Mouse (Mus musculus) midbrain, embryonic 13.5 days (tissue): ENCODE measurements around the gene Ppp1r21. TPM values are rescaled to one million over a fixed set of nuclear protein-coding genes. Genes with fewer than 3 reads are reported as not detected.

ENCODE experiments used
- ATAC-seq: fragments of 200-750 bp; cut with Nextera tagmentation; 2 replicates; pipeline ENCODE4 v1.8.0; 2017; ENCODE audit warnings: mild to moderate bottlenecking, moderate TSS enrichment, moderate library complexity
- H3K27ac ChIP-seq: fragments of 300-500 bp; sonication (generic); 2 replicates; pipeline ENCODE4 v1.5.1; 2015; ENCODE audit warnings: inconsistent platforms, mild to moderate bottlenecking, moderate library complexity
- H3K27me3 ChIP-seq: fragments of 300-500 bp; sonication (generic); 2 replicates; pipeline ENCODE4 v1.6.1; 2015; ENCODE audit warnings: mild to moderate bottlenecking, inconsistent platforms
- H3K36me3 ChIP-seq: fragments of 300-500 bp; sonication (generic); 2 replicates; pipeline ENCODE4 v1.6.1; 2015; ENCODE audit warnings: mild to moderate bottlenecking, inconsistent platforms
- H3K4me1 ChIP-seq: fragments of 300-500 bp; sonication (generic); replicated peaks from 2 replicates; pipeline ENCODE4 v1.6.1; 2015; ENCODE audit warnings: inconsistent platforms
- H3K4me2 ChIP-seq: fragments of 300-500 bp; sonication (generic); replicated peaks from 2 replicates; pipeline ENCODE4 v1.6.1; 2015; ENCODE audit warnings: moderate library complexity, mild to moderate bottlenecking, inconsistent platforms
- H3K4me3 ChIP-seq: fragments of 300-500 bp; sonication (generic); replicated peaks from 2 replicates; pipeline ENCODE4 v1.5.1; 2015; ENCODE audit warnings: mild to moderate bottlenecking, inconsistent platforms
- H3K9ac ChIP-seq: fragments of 300-500 bp; sonication (generic); replicated peaks from 2 replicates; pipeline ENCODE4 v1.6.1; 2015; ENCODE audit warnings: mild to moderate bottlenecking, inconsistent platforms
- H3K9me3 ChIP-seq: fragments of 300-500 bp; sonication (generic); 2 replicates; pipeline ENCODE4 v1.6.1; 2016; ENCODE audit warnings: mild to moderate bottlenecking, inconsistent platforms
- WGBS: fragments of 180-500 bp; shearing (Covaris S2); methylation state at CpG from one replicate; pipeline ENCODE4 v1.1.7; 2015; 5-methylcytosine and 5-hydroxymethylcytosine counted together
- polyA plus RNA-seq: library from polyadenylated mRNA; unstranded; fragments of >200 nt; fragmentation: Nextera tagmentation; extraction: Ambion mirVana; gene quantifications from 2 replicates; pipeline ENCODE4 v1.2.1, GENCODE M21; 2015

Ppp1r21 gene
- polyA plus RNA-seq, 1 experiment from 2014 or later, result 30.9 TPM

DNA sequence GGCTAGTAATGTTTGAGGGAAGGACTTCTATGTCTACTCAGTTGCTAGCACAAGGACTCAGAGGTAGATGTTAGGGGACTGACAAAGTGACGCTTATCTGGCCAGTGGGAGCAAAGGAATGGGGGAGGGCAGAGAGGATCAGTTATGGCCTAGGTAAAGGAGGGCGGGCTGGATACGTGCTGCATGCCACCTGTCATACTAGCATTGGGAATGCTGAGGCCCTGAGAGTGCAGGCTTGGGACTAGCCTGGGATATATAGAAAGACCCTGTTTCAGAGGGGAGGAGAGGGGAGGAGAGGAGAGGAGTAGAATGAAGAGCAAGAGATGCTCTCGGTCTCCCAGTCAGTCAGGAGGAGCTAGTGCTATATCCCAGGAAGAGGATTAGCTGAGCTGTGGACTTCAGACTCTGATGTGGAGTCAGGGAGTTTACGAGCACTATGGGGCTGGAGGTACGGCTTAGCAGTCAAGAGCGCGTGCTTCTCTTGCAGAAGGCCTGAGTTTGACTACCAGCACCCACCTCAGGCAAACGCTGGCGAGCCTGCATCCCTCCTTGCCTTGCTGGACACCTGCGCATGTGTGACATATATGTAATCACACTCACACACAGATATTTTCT lies 23.7 kb downstream of the Ppp1r21 start:
- H3K9me3 ChIP-seq, result no peaks in the 10 kb centered on the region
- H3K36me3 ChIP-seq, result peaks cover 70% of the 10 kb centered on the region
- no peak overlapping the region for H3K4me2 ChIP-seq
- no peak for ATAC-seq
- peaks cover 10% of the 10 kb centered on the region; the same call in 1 of the 2 replicates for H3K4me1 ChIP-seq
- no peak overlapping the region for H3K4me3 ChIP-seq
- no peak overlapping the region for H3K9ac ChIP-seq
- H3K27me3 ChIP-seq, result no peaks in the 10 kb centered on the region
- WGBS, result 84% methylated on average over 11 of the region's 11 CpGs
- no peak overlapping the region for H3K27ac ChIP-seq

DNA sequence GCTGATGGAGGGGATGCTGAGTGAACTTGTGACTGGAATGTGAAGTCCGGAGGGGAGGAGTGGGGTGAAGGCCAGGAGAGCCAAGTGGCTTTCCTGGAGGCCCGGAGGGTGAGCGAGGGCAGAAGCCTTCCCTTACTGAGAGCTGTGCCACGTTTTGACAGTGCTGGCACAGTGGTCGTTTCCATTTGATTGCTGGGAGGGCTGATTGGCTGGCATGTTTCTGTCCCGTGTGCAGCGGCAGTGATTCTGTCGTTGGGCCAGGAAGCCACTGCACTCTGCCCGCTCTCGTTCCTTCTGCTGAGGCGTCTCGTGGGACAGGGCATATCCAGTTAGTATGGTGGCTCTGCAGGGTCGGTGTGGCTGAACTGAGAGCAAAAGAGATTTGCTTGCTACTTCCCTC lies 26.3 kb downstream of the Ppp1r21 start:
- ATAC-seq, result no peak
- H3K4me2 ChIP-seq, result no peak overlapping the region
- H3K4me3 ChIP-seq, result no peak overlapping the region
- peaks cover 55% of the 10 kb centered on the region for H3K36me3 ChIP-seq
- H3K27ac ChIP-seq, result no peak overlapping the region
- 85% methylated on average over 13 of the region's 13 CpGs for WGBS
- no peaks in the 10 kb centered on the region for H3K27me3 ChIP-seq
- no peak overlapping the region for H3K9ac ChIP-seq
- H3K9me3 ChIP-seq, result no peaks in the 10 kb centered on the region
- peaks cover 10% of the 10 kb centered on the region; the same call in 1 of the 2 replicates for H3K4me1 ChIP-seq

DNA sequence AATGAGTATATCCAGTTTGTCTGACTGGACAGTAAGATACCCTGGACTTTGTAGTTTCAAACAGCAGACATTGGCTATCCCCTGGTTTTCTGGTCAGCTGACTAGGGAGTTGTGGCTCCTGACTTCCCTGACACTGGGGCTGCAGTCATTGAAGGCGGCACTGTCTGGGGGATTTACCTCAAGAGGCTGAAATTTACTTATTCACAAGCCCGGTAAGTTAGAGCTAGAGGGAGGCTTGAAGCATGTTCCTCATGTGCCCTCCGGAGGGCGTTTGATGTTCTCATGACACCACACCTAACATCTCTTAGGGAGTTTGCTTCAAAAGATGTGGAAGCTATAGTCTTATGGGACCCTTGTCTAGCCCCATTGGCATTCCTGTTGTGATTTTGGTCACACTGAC lies 26.8 kb downstream of the Ppp1r21 start:
- Histone ChIP-seq H3K27me3 (no peaks in the 10 kb centered on the region), H3K36me3 (peaks cover 56% of the 10 kb centered on the region), H3K27ac (no peak overlapping the region), H3K4me1 (peaks cover 10% of the 10 kb centered on the region; the same call in 1 of the 2 replicates), H3K9me3 (no peaks in the 10 kb centered on the region), H3K4me2 (no peak overlapping the region), H3K4me3 (no peak overlapping the region), H3K9ac (no peak overlapping the region)
- 84% methylated on average over 4 of the region's 4 CpGs for WGBS
- ATAC-seq, result no peak

DNA sequence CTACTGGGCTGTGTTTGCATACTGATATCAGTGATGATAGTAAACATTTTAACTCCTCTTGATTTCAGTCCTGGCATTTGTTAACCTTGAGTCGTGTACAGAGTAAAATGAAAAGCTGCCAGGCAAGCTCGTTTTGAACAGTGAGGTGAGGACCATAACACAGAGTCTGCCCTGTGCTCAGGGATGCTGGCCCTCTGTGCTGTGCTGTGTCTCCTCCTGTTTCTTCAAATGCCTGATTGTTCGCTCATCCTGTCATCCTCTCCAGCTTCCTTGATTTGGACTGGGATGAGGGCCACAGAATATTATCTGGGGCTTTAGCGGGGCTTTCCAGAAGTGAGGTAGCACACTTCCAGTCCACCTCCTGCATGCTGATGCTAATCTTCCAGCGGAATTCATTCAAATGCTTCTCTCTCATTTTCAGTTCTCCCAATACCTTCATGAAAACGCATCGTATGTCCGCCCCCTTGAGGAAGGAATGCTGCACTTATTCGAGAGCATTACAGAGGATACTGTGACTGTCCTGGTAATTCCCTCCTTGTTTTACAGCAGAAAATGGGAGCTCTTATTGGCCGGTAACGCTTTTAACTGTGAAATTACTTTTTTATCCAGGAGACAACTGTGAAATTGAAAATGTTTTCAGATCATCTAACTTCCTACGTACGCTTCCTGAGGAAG lies 28.4 kb downstream of the Ppp1r21 start:
- WGBS, result 34% methylated on average over 13 of the region's 13 CpGs
- Histone ChIP-seq H3K36me3 (peaks cover 52% of the 10 kb centered on the region), H3K4me3 (no peak overlapping the region), H3K9ac (no peak overlapping the region), H3K4me2 (no peak overlapping the region), H3K27me3 (no peaks in the 10 kb centered on the region), H3K27ac (no peak overlapping the region), H3K4me1 (peaks cover 4% of the 10 kb centered on the region; the same call in 1 of the 2 replicates), H3K9me3 (no peaks in the 10 kb centered on the region)
- ATAC-seq, result peak; percentile 83

DNA sequence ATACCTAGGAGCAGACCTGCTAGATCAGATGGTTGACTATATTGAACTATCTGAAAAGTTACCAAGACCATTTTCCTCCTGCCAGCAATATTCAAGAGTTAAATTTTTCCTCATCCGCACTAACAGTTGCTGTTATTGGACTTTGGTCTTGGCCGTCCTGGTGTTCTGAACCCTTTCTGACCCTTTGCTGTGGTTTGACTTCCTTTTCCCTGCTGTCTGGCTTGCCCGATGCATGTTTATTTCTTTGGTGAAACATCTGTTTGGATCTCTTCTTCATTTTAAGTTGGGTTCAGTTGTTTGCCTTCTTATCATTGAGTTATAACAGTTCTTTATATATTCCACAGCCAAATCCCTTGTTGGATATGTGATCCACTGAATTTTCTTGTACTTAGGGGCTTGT lies 33.7 kb downstream of the Ppp1r21 start:
- no peak overlapping the region for H3K4me2 ChIP-seq
- no peak overlapping the region for H3K4me3 ChIP-seq
- peaks cover 55% of the 10 kb centered on the region for H3K36me3 ChIP-seq
- 90% methylated on average over 3 of the region's 3 CpGs for WGBS
- no peak overlapping the region for H3K9ac ChIP-seq
- no peak overlapping the region for H3K27ac ChIP-seq
- H3K27me3 ChIP-seq, result no peaks in the 10 kb centered on the region
- no peaks in the 10 kb centered on the region for H3K4me1 ChIP-seq
- no peak for ATAC-seq
- H3K9me3 ChIP-seq, result no peaks in the 10 kb centered on the region

DNA sequence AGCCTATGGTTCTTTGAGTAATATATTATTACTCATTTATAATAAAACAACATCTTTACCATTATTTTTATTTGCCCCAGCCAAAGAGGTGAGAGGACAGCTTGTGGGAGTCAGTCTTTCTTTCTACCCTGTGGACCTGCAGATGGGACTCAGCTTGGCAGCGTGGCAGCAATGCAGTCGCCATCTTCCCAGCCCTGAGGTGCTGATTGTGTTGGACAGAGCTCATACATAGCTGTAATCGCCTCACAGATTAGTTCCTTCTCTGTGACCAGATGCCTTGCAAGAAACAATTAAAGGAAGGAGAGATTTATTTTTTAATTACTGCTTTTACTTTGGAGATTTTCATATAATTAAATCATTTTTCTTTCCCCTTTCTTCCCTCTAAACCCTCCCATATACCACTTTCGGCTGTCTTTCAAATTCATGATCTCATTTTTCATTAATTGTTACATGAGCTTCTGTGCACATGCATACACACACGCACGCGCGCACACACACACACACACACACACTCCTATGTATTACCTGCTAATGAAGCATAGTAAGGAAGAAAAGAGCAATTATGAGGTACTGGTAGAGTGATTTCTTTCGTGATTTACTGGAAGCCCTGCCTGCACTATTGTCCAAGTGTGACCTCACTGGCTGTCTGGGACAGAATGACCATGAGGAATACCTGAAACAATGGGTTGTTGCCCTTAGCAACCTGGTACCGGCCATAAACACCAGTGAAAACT lies 40.1 kb downstream of the Ppp1r21 start:
- peak; percentile 14; the same call in 1 of the 2 replicates for ATAC-seq
- no peak overlapping the region for H3K27ac ChIP-seq

DNA sequence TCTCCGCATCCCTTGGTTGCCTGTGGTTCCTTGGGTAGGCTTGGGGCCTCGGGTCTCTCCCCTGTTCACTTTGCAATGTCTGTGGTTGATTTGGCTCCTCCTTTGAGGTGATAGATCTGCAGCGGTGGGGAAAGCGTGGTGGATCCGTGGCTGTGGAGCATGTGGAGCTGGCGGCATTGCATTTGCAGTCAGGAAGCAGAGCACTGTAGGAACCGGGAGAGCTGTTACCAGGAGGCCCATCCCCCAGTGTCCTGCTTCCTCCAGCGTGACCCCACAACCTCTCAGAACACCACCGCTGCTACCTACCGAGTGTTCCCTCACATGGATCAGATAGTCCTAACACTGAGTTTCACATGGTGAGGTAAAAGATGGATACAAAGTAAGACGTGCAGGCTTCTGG lies 40.9 kb downstream of the Ppp1r21 start:
- Histone ChIP-seq H3K27me3 (no peaks in the 10 kb centered on the region), H3K4me2 (no peak overlapping the region), H3K9ac (no peak overlapping the region), H3K9me3 (no peaks in the 10 kb centered on the region), H3K27ac (no peak overlapping the region), H3K4me1 (0 out of 2 replicates have a peak, but pooled peaks cover 5% of the 10 kb centered on the region), H3K36me3 (peaks cover 79% of the 10 kb centered on the region), H3K4me3 (no peak overlapping the region)
- no peak for ATAC-seq
- 87% methylated on average over 11 of the region's 11 CpGs for WGBS

More for the DNA sequence above, 40.1 kb downstream of the Ppp1r21 start:
- no peaks in the 10 kb centered on the region for H3K9me3 ChIP-seq
- H3K9ac ChIP-seq, result no peak overlapping the region
- WGBS, result 69% methylated on average over 10 of the region's 10 CpGs
- H3K36me3 ChIP-seq, result peaks cover 80% of the 10 kb centered on the region
- no peak overlapping the region for H3K4me3 ChIP-seq
- no peak overlapping the region for H3K4me2 ChIP-seq
- H3K4me1 ChIP-seq, result 0 out of 2 replicates have a peak, but pooled peaks cover 5% of the 10 kb centered on the region
- H3K27me3 ChIP-seq, result no peaks in the 10 kb centered on the region

DNA sequence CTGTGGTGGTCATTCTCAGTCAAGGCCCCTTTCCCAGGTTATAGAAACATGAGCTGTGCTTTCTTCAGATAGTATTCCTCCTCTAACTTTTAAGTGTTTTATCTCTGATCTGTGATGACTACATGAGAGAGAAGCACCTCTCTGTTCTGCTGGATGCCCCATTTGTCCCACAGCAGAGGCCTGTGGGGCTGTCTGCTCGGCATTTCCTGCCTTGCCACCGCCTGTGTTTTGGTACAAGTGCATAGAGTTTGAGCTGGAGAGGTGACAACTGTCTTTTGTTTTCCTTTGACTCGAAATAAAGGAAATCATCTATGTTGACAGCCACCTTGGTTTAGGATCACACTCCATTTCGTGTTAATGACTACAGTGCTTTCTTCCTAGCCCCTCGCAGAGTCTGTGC lies 44.9 kb downstream of the Ppp1r21 start:
- 89% methylated on average over 5 of the region's 5 CpGs for WGBS
- peaks cover 74% of the 10 kb centered on the region for H3K36me3 ChIP-seq
- no peak for ATAC-seq

DNA sequence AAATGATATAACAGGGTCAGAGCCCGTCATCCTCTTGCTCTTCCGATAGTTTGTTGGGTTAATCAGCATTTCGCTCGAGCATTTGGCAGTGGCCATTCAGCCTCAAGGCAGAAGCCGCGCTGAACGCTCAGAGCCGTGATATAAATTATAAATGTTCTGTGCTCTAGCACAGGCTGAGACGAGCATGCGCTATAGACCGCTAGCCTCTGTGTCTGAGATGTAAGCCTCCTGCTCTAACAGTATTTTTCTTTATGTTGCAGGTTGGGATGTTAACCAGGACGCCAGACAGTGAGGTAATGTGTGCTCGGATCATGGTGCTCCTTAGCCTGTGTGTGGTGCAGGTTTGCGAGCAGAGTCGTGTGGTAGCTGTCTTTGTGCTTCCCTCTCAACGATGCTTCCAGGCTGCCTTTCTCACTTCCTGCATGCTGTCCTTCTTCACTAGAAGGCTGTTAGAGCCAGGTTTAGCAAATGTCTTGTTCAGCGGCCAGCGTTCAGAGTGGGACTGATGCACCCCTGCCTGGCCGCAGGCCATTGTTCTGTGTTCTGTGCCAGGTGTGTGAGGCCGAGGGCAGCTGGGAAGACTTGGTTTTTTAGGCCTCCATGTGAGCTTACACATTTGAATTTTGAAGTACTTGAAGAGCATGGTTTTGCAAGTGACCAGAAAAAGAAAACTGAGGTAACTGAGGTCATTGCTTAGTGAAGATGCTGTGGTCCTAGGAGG lies 48.8 kb downstream of the Ppp1r21 start:
- Histone ChIP-seq H3K4me2 (no peak overlapping the region), H3K36me3 (peaks cover 79% of the 10 kb centered on the region), H3K4me1 (no peaks in the 10 kb centered on the region), H3K9me3 (no peaks in the 10 kb centered on the region), H3K9ac (0 out of 2 replicates have a peak overlapping the region, but pooled peaks have one; percentile 4), H3K27me3 (no peaks in the 10 kb centered on the region), H3K4me3 (no peak overlapping the region), H3K27ac (peak overlapping the region; percentile 30; the same call in 1 of the 2 replicates)
- peak; percentile 68 for ATAC-seq
- 81% methylated on average over 20 of the region's 20 CpGs for WGBS

More for the DNA sequence above, 44.9 kb downstream of the Ppp1r21 start:
- Histone ChIP-seq H3K9me3 (no peaks in the 10 kb centered on the region), H3K27me3 (no peaks in the 10 kb centered on the region), H3K4me2 (no peak overlapping the region), H3K4me1 (0 out of 2 replicates have a peak, but pooled peaks cover 5% of the 10 kb centered on the region), H3K27ac (no peak overlapping the region), H3K9ac (no peak overlapping the region), H3K4me3 (no peak overlapping the region)

DNA sequence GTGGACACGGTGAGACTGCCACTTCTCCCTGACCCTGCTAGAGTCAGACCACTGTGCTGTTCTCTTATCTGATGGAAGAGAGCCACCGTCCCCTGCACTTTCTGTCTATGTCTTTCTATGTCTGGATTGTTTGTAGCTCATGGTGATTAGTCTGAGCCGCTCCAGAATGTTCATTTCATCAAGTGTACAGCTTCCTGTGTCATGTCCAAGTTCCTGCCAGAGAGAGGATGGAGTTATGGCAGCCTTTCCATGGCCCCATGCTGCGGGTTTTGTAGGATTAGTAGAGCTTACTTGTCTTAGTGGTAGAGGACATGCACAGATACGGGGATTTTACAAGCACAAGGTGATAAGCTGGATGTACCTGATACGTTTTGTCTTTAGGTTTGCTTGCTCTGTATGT lies 50.6 kb downstream of the Ppp1r21 start:
- Histone ChIP-seq H3K9me3 (peaks cover 7% of the 10 kb centered on the region; the same call in 1 of the 2 replicates), H3K4me3 (no peak overlapping the region), H3K36me3 (peaks cover 87% of the 10 kb centered on the region), H3K4me2 (no peak overlapping the region), H3K9ac (no peak overlapping the region), H3K27me3 (no peaks in the 10 kb centered on the region), H3K4me1 (no peaks in the 10 kb centered on the region), H3K27ac (no peak overlapping the region)
- 88% methylated on average over 6 of the region's 6 CpGs for WGBS
- ATAC-seq, result no peak

DNA sequence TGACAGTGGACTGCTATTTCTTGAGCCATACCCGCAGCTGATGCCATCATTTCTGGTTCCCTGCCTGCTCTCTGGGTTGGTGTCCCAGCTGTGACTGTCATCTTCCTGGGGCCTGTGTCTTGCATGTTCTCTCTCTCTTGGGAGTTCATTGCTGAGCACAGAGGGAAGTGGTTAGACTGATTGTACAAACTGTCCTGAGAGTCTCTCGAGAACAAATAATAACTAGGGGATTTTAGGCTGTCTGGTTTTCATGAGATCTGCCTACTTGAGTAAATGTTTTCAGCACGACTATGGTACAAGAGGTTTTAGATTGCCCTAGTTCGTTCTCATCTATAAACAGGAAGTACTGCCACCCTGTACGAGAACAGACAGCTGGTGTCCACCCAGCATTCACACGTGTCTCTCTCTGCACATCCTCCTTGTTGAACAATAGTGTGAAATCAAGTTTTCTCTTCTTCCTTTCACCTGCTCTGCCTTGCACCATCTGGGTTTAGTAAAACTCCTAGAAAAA lies 51.6 kb downstream of the Ppp1r21 start:
- no peak overlapping the region for H3K9ac ChIP-seq
- no peak for ATAC-seq
- H3K4me3 ChIP-seq, result no peak overlapping the region
- no peaks in the 10 kb centered on the region for H3K4me1 ChIP-seq
- 87% methylated on average over 6 of the region's 6 CpGs for WGBS
- H3K9me3 ChIP-seq, result peaks cover 7% of the 10 kb centered on the region; the same call in 1 of the 2 replicates
- peaks cover 87% of the 10 kb centered on the region for H3K36me3 ChIP-seq
- H3K4me2 ChIP-seq, result no peak overlapping the region
- H3K27me3 ChIP-seq, result no peaks in the 10 kb centered on the region
- no peak overlapping the region for H3K27ac ChIP-seq
